Mouse (Mus musculus): ENCODE measurements around the gene Tmem169.

DNA sequence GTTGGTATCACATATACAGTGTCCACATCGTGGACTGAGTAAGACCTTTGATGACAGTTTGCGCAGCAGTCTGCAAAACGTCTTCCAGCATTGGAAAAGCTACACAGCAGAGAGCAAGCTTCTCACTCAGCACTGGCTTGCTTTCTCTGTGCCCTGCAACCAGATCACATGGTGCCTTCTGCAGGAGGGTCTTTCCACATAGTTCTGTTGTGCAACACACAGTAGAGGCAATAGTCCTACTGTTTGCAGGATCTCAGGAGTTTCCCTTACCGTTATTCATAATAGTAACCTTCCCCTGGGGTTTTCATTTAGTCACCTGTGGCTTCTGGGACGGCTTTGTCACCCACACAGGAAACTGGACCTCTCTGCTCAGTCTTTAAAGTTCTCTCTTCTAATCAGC is 36.6 kb downstream of the Tmem169 start:
- TF ChIP-seq POLR2AphosphoS2 (IDR thresholded peaks at IDR 0.05; ENCODE audit: insufficient read length, low read depth) (no peak), CEBPB (IDR thresholded peaks at IDR 0.05; ENCODE audit: insufficient read depth, poor library complexity, severe bottlenecking) (no peak), TCF3 (IDR thresholded peaks at IDR 0.05; ENCODE audit: insufficient read length, low read depth) (no peak), TCF12 (IDR thresholded peaks at IDR 0.05; ENCODE audit: insufficient read depth, poor library complexity, severe bottlenecking) (no peak), SRF (IDR thresholded peaks at IDR 0.05; ENCODE audit: control insufficient read depth, insufficient read length, low read depth) (no peak), POLR2A (IDR thresholded peaks at IDR 0.05; ENCODE audit: insufficient read length, low read depth) (no peak), MAX (IDR thresholded peaks at IDR 0.05; ENCODE audit: low read depth) (no peak), MYOD1 (IDR thresholded peaks at IDR 0.05; ENCODE audit: control insufficient read depth in 1 of 3, insufficient read length in 2 of 3, low read depth in 2 of 3) (no peak), USF1 (IDR thresholded peaks at IDR 0.05; ENCODE audit: low read depth) (no peak), REST (IDR thresholded peaks at IDR 0.05; ENCODE audit: insufficient read depth, insufficient read length) (no peak), MYOG (IDR thresholded peaks at IDR 0.05; ENCODE audit: control insufficient read depth in 1 of 3, insufficient read depth in 1 of 3, insufficient read length in 2 of 3, low read depth in 2 of 3) (no peak)

All from myocyte (in vitro differentiated cells).